In the genomic region with DNA sequence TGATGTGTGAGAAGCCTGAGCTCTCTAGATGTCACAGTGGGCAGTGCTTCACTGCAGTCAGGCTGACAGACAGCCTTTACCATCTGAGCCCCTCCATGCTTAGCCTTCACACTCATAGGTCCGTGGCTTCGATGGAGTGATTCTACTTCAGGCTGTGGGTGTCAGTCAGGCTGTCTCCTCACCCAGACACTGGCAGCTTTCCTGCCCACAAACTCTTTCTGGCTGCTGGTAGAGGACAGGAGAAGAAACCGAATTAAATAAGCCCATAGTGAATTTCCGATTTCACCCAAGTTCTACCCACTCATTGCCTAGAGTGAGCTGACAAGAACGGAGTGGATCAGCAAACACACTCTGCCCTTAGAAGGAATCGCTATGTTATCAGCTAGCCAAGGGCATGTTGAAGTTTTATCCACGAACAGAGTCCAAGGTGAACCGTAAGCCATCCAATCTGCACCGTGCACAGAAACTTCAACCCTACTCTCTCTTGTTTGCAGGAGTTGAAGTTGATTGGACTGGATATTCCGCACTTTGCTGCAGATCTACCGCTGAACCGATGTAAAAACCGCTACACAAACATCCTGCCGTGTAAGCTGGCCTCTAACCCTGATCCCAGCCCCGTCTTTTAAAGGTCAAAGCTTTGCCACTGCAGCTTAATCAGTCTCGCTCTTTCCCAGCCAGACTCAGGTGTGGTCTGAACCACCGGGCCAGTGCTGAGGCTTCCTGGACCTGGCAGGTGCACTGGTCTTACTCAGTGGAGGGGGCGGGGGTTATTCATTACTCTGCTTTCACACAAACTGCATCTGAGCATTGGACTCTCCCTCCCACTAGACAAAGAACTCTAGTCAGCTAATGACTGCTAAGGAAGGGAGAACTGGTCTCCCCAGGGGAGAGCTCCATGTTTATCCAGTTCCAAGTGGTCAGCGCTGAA, we compare ENCODE assay signal across 17 mouse cellular contexts.
DNase-seq lines count a peak whose midpoint lies in the region; ATAC-seq and TF ChIP-seq lines count a peak whose summit lies in the region.
"Had no signal": no experiment of that assay in that cellular context is flagged by ENCODE, and none has a peak within 500 bp of the region (broad histone marks: within the 10 kb centered on the region; RNA-seq: fewer than 3 reads in every experiment).

No protein-coding gene starts in this region.

- no peak for TF ChIP-seq EP300 in heart, postnatal 0 days (IDR thresholded peaks at IDR 0.05; ENCODE audit: low read depth)

- no peaks in the 10 kb centered on the region for H3K9me3 ChIP-seq in heart, postnatal 0 days (replicated peaks; ENCODE audit: control insufficient read depth, low read length)
- H3K9me3 ChIP-seq in intestine, embryonic 15.5 days, result no peaks in the 10 kb centered on the region
- H3K9me3 ChIP-seq: hindbrain, embryonic 12.5 days had no signal

- no peaks in the 10 kb centered on the region for H3K36me3 ChIP-seq in heart, postnatal 0 days (replicated peaks; ENCODE audit: control insufficient read depth, insufficient read depth, low read length)
- H3K36me3 ChIP-seq in intestine, embryonic 15.5 days, result no peaks in the 10 kb centered on the region

- no peaks in the 10 kb centered on the region for H3K27me3 ChIP-seq in heart, postnatal 0 days (ENCODE audit: control insufficient read depth, insufficient read depth, low read length)
- no peaks in the 10 kb centered on the region for H3K27me3 ChIP-seq in intestine, embryonic 15.5 days (replicated peaks)
- H3K27me3 ChIP-seq: hindbrain, embryonic 12.5 days; Patski had no signal

- no peak overlapping the region for H3K9ac ChIP-seq in heart, postnatal 0 days (replicated peaks; ENCODE audit: low read depth, low read length)
- H3K9ac ChIP-seq in intestine, embryonic 15.5 days, result no peak overlapping the region
- H3K9ac ChIP-seq: hindbrain, embryonic 12.5 days had no signal

- WGBS in heart, postnatal 0 days, result 55% methylated on average over 19 of the region's 19 CpGs
- 61% methylated on average over 19 of the region's 19 CpGs for WGBS in intestine, embryonic 15.5 days

- DNase-seq in heart, postnatal 0 days (ENCODE audit: low spot score), result no peak
- DNase-seq in heart, adult 11 months, result no peak
- peak; percentile 25 to 29 for DNase-seq in left cerebral cortex, postnatal 36 days (ENCODE audit: low spot score in 2 of 2)
- DNase-seq in left cerebral cortex, adult 2 months (ENCODE audit: extremely low spot score in 1 of 2, low spot score in 2 of 2), result no peak
- peak; percentile 23 for DNase-seq in yolk sac, embryonic 10.5 days (ENCODE audit: low spot score)
- DNase-seq in spleen, adult 18-20 months, result no peak
- DNase-seq: adrenal gland, postnatal 36 days; cerebellum, adult 9-11 months; gastrocnemius, adult 2 months; kidney, adult 11 months; kidney, postnatal 36 days; lung, adult 18-20 months had no signal

- no peaks in the 10 kb centered on the region for H3K4me1 ChIP-seq in heart, postnatal 0 days (ENCODE audit: control insufficient read depth, insufficient read depth)
- no peaks in the 10 kb centered on the region for H3K4me1 ChIP-seq in intestine, embryonic 15.5 days (replicated peaks)

- intact Hi-C loops in left cerebral cortex, postnatal 36 days (cut with DNase I), result no loop called here
- intact Hi-C loops in left cerebral cortex, adult 2 months (cut with DNase I), result no loop called here

- no peak for TF ChIP-seq CTCF in heart, postnatal 0 days (IDR thresholded peaks at IDR 0.05; ENCODE audit: low read depth)
- no peak for TF ChIP-seq CTCF in left cerebral cortex, adult 2 months (IDR thresholded peaks at IDR 0.05)

- peak; percentile 49 for ATAC-seq in heart, postnatal 0 days (ENCODE audit: insufficient read depth, low read depth)
- ATAC-seq in intestine, embryonic 15.5 days, result peak; percentile 75
- ATAC-seq: forebrain, embryonic 14.5 days; midbrain, embryonic 16.5 days; Patski had no signal

- no peak overlapping the region for H3K4me3 ChIP-seq in heart, postnatal 0 days (ENCODE audit: low read depth, low read length)
- no peak overlapping the region for H3K4me3 ChIP-seq in left cerebral cortex, adult 2 months
- no peak overlapping the region for H3K4me3 ChIP-seq in intestine, embryonic 15.5 days (replicated peaks)
- H3K4me3 ChIP-seq: gastrocnemius, adult 2 months; hindbrain, embryonic 12.5 days had no signal

- no peak overlapping the region for H3K27ac ChIP-seq in heart, postnatal 0 days (ENCODE audit: low read depth)
- no peak overlapping the region for H3K27ac ChIP-seq in left cerebral cortex, adult 2 months
- no peak overlapping the region for H3K27ac ChIP-seq in intestine, embryonic 15.5 days
- H3K27ac ChIP-seq: gastrocnemius, adult 2 months; hindbrain, embryonic 12.5 days had no signal

- H3K4me2 ChIP-seq in heart, postnatal 0 days (ENCODE audit: low read depth, low read length), result no peak overlapping the region
- 0 out of 2 replicates have a peak overlapping the region, but pooled peaks have one; percentile 22 for H3K4me2 ChIP-seq in intestine, embryonic 15.5 days (replicated peaks)
- H3K4me2 ChIP-seq: hindbrain, embryonic 12.5 days had no signal

Comparison
In these comparisons a context has a peak if more than half of its experiments do, and no peak if none do; other contexts are left out.
1. DNase-seq: peak in left cerebral cortex, postnatal 36 days (2 of 2) and yolk sac, embryonic 10.5 days (single experiment); none in heart, postnatal 0 days (single experiment), heart, adult 11 months (single experiment), left cerebral cortex, adult 2 months (0 of 2) and spleen, adult 18-20 months (0 of 2).